Mouse (Mus musculus) intestine, postnatal 0 days (tissue): ENCODE results near the gene Gpat3. TPM values are rescaled to one million over a fixed set of nuclear protein-coding genes. Genes with fewer than 3 reads are reported as not detected.

Experiments
- ATAC-seq: fragments of 200-750 bp; cut with Nextera tagmentation; 2 replicates; pipeline ENCODE4 v1.8.0; 2017; ENCODE audit warnings: mild to moderate bottlenecking, moderate TSS enrichment, moderate library complexity
- H3K27ac ChIP-seq: fragments of 300-500 bp; sonication (generic); 2 replicates; pipeline ENCODE4 v1.5.1; 2014; ENCODE audit warnings: mild to moderate bottlenecking, low read depth, low read length, moderate library complexity
- H3K27me3 ChIP-seq: fragments of 300-500 bp; sonication (generic); replicated peaks from 2 replicates; pipeline ENCODE4 v1.6.1; 2014; ENCODE audit warnings: low read length, mixed read lengths; ENCODE audit not compliant: control insufficient read depth, insufficient read depth
- H3K36me3 ChIP-seq: fragments of 300-500 bp; sonication (generic); 2 replicates; pipeline ENCODE4 v1.6.1; 2014; ENCODE audit warnings: mild to moderate bottlenecking, moderate library complexity; ENCODE audit not compliant: control insufficient read depth, insufficient read depth
- H3K4me1 ChIP-seq: fragments of 300-500 bp; sonication (generic); replicated peaks from 2 replicates; pipeline ENCODE4 v1.6.1; 2014; ENCODE audit warnings: antibody characterized with exemption, low read length, mixed read lengths; ENCODE audit not compliant: control insufficient read depth, insufficient read depth
- H3K4me2 ChIP-seq: fragments of 300-500 bp; sonication (generic); replicated peaks from 2 replicates; pipeline ENCODE4 v1.6.1; 2014; ENCODE audit warnings: low read depth, mild to moderate bottlenecking, moderate library complexity
- H3K4me3 ChIP-seq: fragments of 300-500 bp; sonication (generic); 2 replicates; pipeline ENCODE4 v1.5.1; 2014; ENCODE audit warnings: low read depth, low read length
- H3K9ac ChIP-seq: fragments of 300-500 bp; sonication (generic); 2 replicates; pipeline ENCODE4 v1.6.1; 2014; ENCODE audit warnings: mild to moderate bottlenecking, low read depth, low read length
- H3K9me3 ChIP-seq: fragments of 300-500 bp; sonication (generic); 2 replicates; pipeline ENCODE4 v1.6.1; 2016; ENCODE audit warnings: mixed run types; ENCODE audit not compliant: control insufficient read depth
- CTCF ChIP-seq: sonication (generic); IDR thresholded peaks from 2 replicates; pipeline ENCODE4 v1.5.1; 2016; ENCODE audit warnings: low read depth, mild to moderate bottlenecking, control low read depth, antibody characterized with exemption, moderate library complexity
- WGBS: fragments of 180-500 bp; shearing (Covaris S2); extraction: QIAGEN DNeasy Blood & Tissue Kit; methylation state at CpG from one replicate; pipeline ENCODE4 v1.1.7; 2014; 5-methylcytosine and 5-hydroxymethylcytosine counted together
- polyA plus RNA-seq: library from polyadenylated mRNA; unstranded; fragments of >200 nt; fragmentation: Nextera tagmentation; extraction: Ambion mirVana; gene quantifications from 2 replicates; pipeline ENCODE4 v1.2.1, GENCODE M21; 2015

Gpat3 gene
- polyA plus RNA-seq, 1 experiment from 2014 or later, result 41.7 TPM

- peak; percentile 66 for ATAC-seq
- Histone ChIP-seq H3K9ac (no peak overlapping the region), H3K27ac (no peak overlapping the region), H3K4me3 (0 out of 2 replicates have a peak overlapping the region, but pooled peaks have one; percentile 7), H3K9me3 (no peaks in the 10 kb centered on the region), H3K27me3 (no peaks in the 10 kb centered on the region), H3K4me1 (0 out of 2 replicates have a peak, but pooled peaks cover 2% of the 10 kb centered on the region), H3K4me2 (peak overlapping the region; percentile 46), H3K36me3 (no peaks in the 10 kb centered on the region)
- no peak for TF ChIP-seq CTCF
- 33% methylated on average over 7 of the region's 7 CpGs for WGBS
Measured at GRCm38 (mm10) chr5:100908478-100908877, 63.0 kb downstream of the Gpat3 start.

- no peaks in the 10 kb centered on the region for H3K27me3 ChIP-seq
- no peaks in the 10 kb centered on the region for H3K36me3 ChIP-seq
- peak overlapping the region; percentile 46 for H3K4me2 ChIP-seq
- no peak overlapping the region for H3K9ac ChIP-seq
- 35% methylated on average over 10 of the region's 10 CpGs for WGBS
- H3K4me1 ChIP-seq, result 0 out of 2 replicates have a peak, but pooled peaks cover 2% of the 10 kb centered on the region
- H3K9me3 ChIP-seq, result no peaks in the 10 kb centered on the region
- peak; percentile 34 for ATAC-seq
- TF ChIP-seq CTCF, result no peak
- H3K27ac ChIP-seq, result no peak overlapping the region
- peak overlapping the region; percentile 7; the same call in 1 of the 2 replicates for H3K4me3 ChIP-seq
Measured at GRCm38 (mm10) chr5:100908901-100909300, 63.4 kb downstream of the Gpat3 start.

- Histone ChIP-seq H3K27me3 (no peaks in the 10 kb centered on the region), H3K36me3 (no peaks in the 10 kb centered on the region), H3K27ac (no peak overlapping the region), H3K9ac (no peak overlapping the region), H3K4me1 (0 out of 2 replicates have a peak, but pooled peaks cover 2% of the 10 kb centered on the region), H3K4me2 (no peak overlapping the region), H3K4me3 (no peak overlapping the region), H3K9me3 (no peaks in the 10 kb centered on the region)
- no peak for TF ChIP-seq CTCF
- no peak for ATAC-seq
- WGBS, result 74% methylated on average over 11 of the region's 11 CpGs
Measured at GRCm38 (mm10) chr5:100909691-100910090, 64.2 kb downstream of the Gpat3 start.

- H3K9ac ChIP-seq, result no peak overlapping the region
- peak; percentile 60 for TF ChIP-seq CTCF
- no peaks in the 10 kb centered on the region for H3K36me3 ChIP-seq
- no peaks in the 10 kb centered on the region for H3K27me3 ChIP-seq
- 79% methylated on average over 19 of the region's 19 CpGs for WGBS
- ATAC-seq, result no peak
- H3K4me1 ChIP-seq, result 0 out of 2 replicates have a peak, but pooled peaks cover 2% of the 10 kb centered on the region
- H3K4me3 ChIP-seq, result no peak overlapping the region
- no peak overlapping the region for H3K27ac ChIP-seq
- no peaks in the 10 kb centered on the region for H3K9me3 ChIP-seq
- H3K4me2 ChIP-seq, result no peak overlapping the region
Measured at GRCm38 (mm10) chr5:100911502-100912097, 66.1 kb downstream of the Gpat3 start.

- H3K4me3 ChIP-seq, result no peak overlapping the region
- H3K27me3 ChIP-seq, result no peaks in the 10 kb centered on the region
- no peak for ATAC-seq
- no peaks in the 10 kb centered on the region for H3K36me3 ChIP-seq
- 0 out of 2 replicates have a peak, but pooled peaks cover 2% of the 10 kb centered on the region for H3K4me1 ChIP-seq
- H3K27ac ChIP-seq, result no peak overlapping the region
- no peak for TF ChIP-seq CTCF
- no peak overlapping the region for H3K9ac ChIP-seq
- WGBS, result 80% methylated on average over 7 of the region's 7 CpGs
- H3K4me2 ChIP-seq, result no peak overlapping the region
- no peaks in the 10 kb centered on the region for H3K9me3 ChIP-seq
Measured at GRCm38 (mm10) chr5:100912366-100912765, 66.9 kb downstream of the Gpat3 start.

- ATAC-seq, result no peak
- Histone ChIP-seq H3K27me3 (no peaks in the 10 kb centered on the region), H3K9me3 (no peaks in the 10 kb centered on the region), H3K4me1 (0 out of 2 replicates have a peak, but pooled peaks cover 2% of the 10 kb centered on the region), H3K9ac (no peak overlapping the region), H3K4me2 (no peak overlapping the region), H3K4me3 (no peak overlapping the region), H3K36me3 (no peaks in the 10 kb centered on the region), H3K27ac (no peak overlapping the region)
- TF ChIP-seq CTCF, result no peak
- 50% methylated on average over 9 of the region's 9 CpGs for WGBS
Measured at GRCm38 (mm10) chr5:100913274-100913673, 67.8 kb downstream of the Gpat3 start.
